Mouse (Mus musculus): Measurements from ENCODE around the gene Msl3. TPM values are rescaled to one million over a fixed set of nuclear protein-coding genes. Genes with fewer than 3 reads are reported as not detected.

Msl3 gene
- total RNA-seq (2014; rRNA removed) (13.6 and 22.7 TPM in 2 replicates), polyA plus RNA-seq (2015; fragmentation: Nextera tagmentation; extraction: Ambion mirVana) (15.0 and 15.4 TPM in 2 replicates)

DNA sequence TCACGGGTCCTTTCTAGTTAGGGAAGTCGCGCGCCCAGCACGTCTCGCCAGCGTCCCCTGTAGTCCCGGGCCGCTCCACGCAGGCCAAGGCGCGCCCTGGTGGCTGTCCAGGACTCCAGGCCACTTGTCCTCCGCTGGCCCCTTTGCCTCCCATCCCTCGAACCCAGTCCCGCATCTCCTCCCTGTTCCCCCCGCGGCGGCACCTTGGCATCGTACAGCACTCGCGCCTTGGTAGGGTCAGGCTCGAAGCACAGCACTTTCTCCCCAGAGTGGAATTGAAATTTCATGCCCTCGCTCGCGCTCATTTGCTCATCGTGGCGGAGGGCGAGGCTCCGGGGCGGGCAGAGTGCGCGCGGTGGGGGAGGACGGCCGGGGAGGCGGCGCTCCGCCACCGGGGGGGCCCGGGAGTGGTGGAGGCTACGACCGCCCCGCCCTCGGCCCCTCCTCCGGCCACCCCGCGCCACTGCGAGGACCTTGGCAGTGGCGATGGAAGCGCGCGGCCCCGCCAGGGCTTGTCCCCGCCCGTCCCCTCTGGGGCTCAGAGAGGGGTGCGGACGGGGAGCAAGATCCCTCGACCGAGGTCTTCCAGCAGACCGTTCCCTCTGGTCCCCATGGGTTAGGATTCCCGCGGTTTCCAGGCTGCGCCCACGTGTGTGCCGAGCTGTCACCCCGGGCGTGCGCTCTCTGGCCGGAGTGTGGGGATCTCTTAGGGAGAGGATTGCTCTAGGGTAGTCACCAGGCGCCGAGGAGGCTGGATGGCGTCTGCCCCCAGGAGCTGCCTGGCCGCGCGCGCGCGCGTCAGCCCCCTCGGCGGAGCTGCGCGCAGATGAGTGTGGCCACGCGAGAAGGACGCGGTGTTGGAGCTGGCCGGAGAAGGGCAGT is at the start of gene Msl3:
TSS of gene Msl3 (minus strand) at position 374 of the 882 bp plus-strand sequence.
- no peaks in the 10 kb centered on the region for H3K4me1 ChIP-seq (ENCODE audit: insufficient read depth, low read length)
- peak; percentile 83 for DNase-seq (ENCODE audit: low spot score)
- H3K9me3 ChIP-seq (ENCODE audit: low read length) = no peaks in the 10 kb centered on the region
- H3K4me3 ChIP-seq (ENCODE audit: low read length) = peak within 1 kb of the TSS; percentile 52
- 33% methylated on average over 85 of the region's 88 CpGs for WGBS
- no peaks in the 10 kb centered on the region for H3K27me3 ChIP-seq (ENCODE audit: insufficient read depth, low read length)
- H3K27ac ChIP-seq = peak within 1 kb of the TSS; percentile 91
- TF ChIP-seq CTCF (IDR thresholded peaks at IDR 0.05; ENCODE audit: low read depth) = peak; percentile 67
- H3K36me3 ChIP-seq (ENCODE audit: insufficient read depth, low read length) = no peaks in the 10 kb centered on the region
- peak within 1 kb of the TSS; percentile 81 for H3K4me2 ChIP-seq (ENCODE audit: low read depth, low read length)
- peak; percentile 91 for ATAC-seq
- H3K9ac ChIP-seq (replicated peaks; ENCODE audit: low read length) = peak within 1 kb of the TSS; percentile 66

DNA sequence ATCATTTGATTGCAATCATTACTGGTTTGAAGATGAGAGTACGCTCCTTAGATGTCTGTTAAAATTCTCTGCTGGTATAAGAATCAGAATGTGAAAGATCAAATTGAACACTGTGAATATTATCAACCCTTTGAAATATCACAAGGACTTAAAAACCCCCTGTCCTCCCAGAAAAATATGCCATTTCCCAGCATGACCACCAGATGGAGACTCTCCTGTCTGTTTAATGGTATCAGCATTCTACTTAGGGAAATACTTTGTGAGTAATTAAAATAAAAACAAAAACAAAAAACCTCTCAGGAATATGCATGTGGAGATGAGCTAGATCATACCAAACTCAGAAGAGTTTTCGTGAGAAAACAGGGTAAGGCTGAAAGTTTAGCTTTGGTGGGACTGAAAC is 44.3 kb upstream of the Msl3 start:
- no peak overlapping the region for H3K9ac ChIP-seq (replicated peaks; ENCODE audit: low read length)
- H3K36me3 ChIP-seq (ENCODE audit: insufficient read depth, low read length) = no peaks in the 10 kb centered on the region
- peak; percentile 53 for TF ChIP-seq CTCF (IDR thresholded peaks at IDR 0.05; ENCODE audit: low read depth)
- WGBS = 60% methylated on average over 2 of the region's 2 CpGs
- H3K4me1 ChIP-seq (ENCODE audit: insufficient read depth, low read length) = no peaks in the 10 kb centered on the region
- H3K4me2 ChIP-seq (ENCODE audit: low read depth, low read length) = no peak overlapping the region
- ATAC-seq (no peak), DNase-seq (ENCODE audit: low spot score) (peak; percentile 27)
- H3K4me3 ChIP-seq (ENCODE audit: low read length) = no peak overlapping the region
- H3K27me3 ChIP-seq (ENCODE audit: insufficient read depth, low read length) = no peaks in the 10 kb centered on the region
- H3K9me3 ChIP-seq (ENCODE audit: low read length) = no peaks in the 10 kb centered on the region
- H3K27ac ChIP-seq = no peak overlapping the region

DNA sequence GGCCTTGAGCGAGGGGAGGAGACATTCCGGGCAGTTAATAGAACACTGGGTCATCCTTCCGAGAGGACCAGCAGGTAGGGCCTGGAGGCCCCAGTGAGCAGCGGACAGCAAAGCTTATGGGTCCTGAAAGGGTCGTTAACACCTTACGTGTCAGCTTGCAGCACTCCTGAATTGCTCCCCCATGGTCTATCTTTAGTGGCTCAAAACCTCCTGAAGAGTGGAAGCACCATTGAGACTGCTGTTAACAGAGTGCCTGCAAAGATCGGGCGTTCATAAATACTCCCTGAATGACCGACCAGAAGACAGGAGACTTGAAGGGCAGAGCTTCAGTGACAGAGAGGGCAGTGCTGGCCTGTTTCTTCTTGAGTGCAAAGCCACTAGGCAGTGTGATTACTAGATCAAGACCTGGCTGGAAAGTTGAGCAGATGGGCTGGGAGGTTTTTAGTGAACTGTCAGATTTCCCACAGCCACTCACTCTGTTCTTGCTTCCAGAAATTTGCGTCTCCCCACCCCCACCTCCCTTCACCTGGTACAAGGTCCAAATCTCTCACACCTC is 787 bp upstream of the Msl3 start:
- Histone ChIP-seq H3K36me3 (ENCODE audit: insufficient read depth, low read length) (no peaks in the 10 kb centered on the region), H3K27me3 (ENCODE audit: insufficient read depth, low read length) (no peaks in the 10 kb centered on the region), H3K4me1 (ENCODE audit: insufficient read depth, low read length) (no peaks in the 10 kb centered on the region), H3K4me2 (ENCODE audit: low read depth, low read length) (peak overlapping the region; percentile 81), H3K9ac (replicated peaks; ENCODE audit: low read length) (peak overlapping the region; percentile 66), H3K27ac (peak overlapping the region; percentile 91), H3K9me3 (ENCODE audit: low read length) (no peaks in the 10 kb centered on the region), H3K4me3 (ENCODE audit: low read length) (peak overlapping the region; percentile 52)
- no peak for ATAC-seq
- peak; percentile 44 for DNase-seq (ENCODE audit: low spot score)
- no peak for TF ChIP-seq CTCF (IDR thresholded peaks at IDR 0.05; ENCODE audit: low read depth)
- 33% methylated on average over 10 of the region's 10 CpGs for WGBS

DNA sequence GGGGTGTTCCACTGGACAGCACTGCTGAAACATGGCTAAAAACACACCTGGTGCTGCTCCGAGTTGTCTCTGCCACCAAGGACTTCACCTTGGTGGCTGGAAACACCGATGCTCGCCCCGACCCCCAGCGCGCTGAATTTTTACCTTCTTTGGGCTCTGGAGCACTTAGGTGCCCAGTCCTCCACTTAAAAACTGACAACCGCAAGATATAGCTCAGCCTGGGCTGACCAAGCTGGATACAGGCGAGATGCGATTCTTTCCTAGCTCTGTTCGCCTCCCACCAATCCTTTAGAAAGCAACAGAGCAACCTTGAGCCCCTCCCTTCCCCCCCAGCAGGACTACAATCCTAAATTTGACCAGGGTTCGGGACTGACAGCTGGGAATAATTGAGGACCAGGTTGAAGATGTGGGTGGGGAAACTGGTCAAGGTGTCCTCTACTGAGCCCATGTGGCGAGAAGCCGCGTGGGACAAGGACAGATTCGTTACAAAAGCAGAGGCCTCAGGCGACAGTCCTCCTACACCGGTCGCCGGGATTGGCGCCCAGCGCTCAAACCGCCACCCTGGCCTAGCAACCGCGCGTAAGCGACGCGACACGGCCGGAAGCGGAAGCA is 679 bp downstream of the Msl3 start:
- TF ChIP-seq CTCF (IDR thresholded peaks at IDR 0.05; ENCODE audit: low read depth) = no peak
- H3K9ac ChIP-seq (replicated peaks; ENCODE audit: low read length) = peak overlapping the region; percentile 66
- H3K4me2 ChIP-seq (ENCODE audit: low read depth, low read length) = peak overlapping the region; percentile 81
- H3K4me3 ChIP-seq (ENCODE audit: low read length) = peak overlapping the region; percentile 52
- H3K27me3 ChIP-seq (ENCODE audit: insufficient read depth, low read length) = no peaks in the 10 kb centered on the region
- no peaks in the 10 kb centered on the region for H3K4me1 ChIP-seq (ENCODE audit: insufficient read depth, low read length)
- H3K36me3 ChIP-seq (ENCODE audit: insufficient read depth, low read length) = no peaks in the 10 kb centered on the region
- no peaks in the 10 kb centered on the region for H3K9me3 ChIP-seq (ENCODE audit: low read length)
- peak overlapping the region; percentile 91 for H3K27ac ChIP-seq
- ATAC-seq (peak; percentile 4), DNase-seq (ENCODE audit: low spot score) (peak; percentile 90)
- WGBS = 28% methylated on average over 31 of the region's 31 CpGs

DNA sequence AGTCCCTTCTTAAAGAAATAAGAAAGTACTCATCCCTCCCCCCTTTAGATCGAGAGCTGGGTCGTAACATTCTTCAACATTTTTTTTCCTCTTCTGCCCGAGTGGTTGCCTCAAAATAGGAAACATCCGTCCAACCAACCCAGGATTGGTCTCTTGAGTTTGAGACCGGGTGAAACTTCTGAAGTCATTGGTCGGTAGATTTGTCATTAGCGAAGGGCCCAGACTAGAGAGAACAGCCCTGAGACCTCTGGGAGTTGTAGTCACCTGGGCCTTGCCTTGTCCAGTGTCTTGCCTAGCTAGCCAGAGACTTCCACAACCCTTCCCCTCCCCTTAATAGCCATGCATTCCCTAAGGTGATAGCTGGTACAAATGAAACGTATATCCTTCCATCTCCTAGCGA is 1.3 kb downstream of the Msl3 start:
- Histone ChIP-seq H3K9me3 (ENCODE audit: low read length) (no peaks in the 10 kb centered on the region), H3K4me2 (ENCODE audit: low read depth, low read length) (peak overlapping the region; percentile 81), H3K27ac (no peak overlapping the region; the same call in 1 of the 2 replicates), H3K4me3 (ENCODE audit: low read length) (peak overlapping the region; percentile 52), H3K9ac (replicated peaks; ENCODE audit: low read length) (peak overlapping the region; percentile 66; the same call in 1 of the 2 replicates), H3K4me1 (ENCODE audit: insufficient read depth, low read length) (no peaks in the 10 kb centered on the region), H3K36me3 (ENCODE audit: insufficient read depth, low read length) (no peaks in the 10 kb centered on the region), H3K27me3 (ENCODE audit: insufficient read depth, low read length) (no peaks in the 10 kb centered on the region)
- peak; percentile 60 for ATAC-seq
- no peak for TF ChIP-seq CTCF (IDR thresholded peaks at IDR 0.05; ENCODE audit: low read depth)
- peak; percentile 82 for DNase-seq (ENCODE audit: low spot score)
- 25% methylated on average over 9 of the region's 9 CpGs for WGBS

DNA sequence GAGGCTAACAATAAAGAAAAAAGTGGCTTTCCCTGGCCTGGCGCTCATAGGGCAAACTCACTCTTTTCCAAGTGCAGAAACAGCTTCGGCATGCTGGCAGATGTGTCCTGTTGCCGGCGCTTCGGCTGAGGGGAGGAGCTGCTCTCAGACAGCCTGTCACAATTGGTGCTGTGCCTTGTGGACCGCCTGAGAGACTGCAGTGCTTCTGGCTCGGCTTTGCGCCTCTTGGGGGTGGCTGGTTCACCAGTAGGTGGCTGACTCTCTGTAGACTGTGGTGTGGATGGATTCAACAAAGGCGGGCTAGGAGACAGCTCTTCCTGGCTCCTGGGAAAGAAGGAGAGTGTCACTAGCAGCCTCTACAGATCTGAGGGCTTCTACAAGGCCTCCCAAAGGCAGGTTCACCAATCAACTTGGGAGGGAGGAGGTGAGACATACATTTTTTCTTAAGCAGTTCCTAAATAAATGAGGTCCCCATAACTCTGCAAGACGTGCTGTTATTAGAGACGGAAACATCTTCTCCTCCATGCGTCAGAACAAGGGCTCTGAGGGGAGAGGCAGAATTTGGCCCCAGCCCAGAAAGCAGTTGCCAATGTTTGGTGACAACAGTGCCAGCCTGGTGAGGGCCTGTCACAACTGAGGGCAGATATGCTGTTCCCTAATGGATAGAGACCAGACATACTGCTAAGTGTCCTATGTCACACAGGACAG is 9.6 kb downstream of the Msl3 start:
- ATAC-seq (no peak), DNase-seq (ENCODE audit: low spot score) (no peak)
- H3K4me3 ChIP-seq (ENCODE audit: low read length) = no peak overlapping the region
- no peak overlapping the region for H3K9ac ChIP-seq (replicated peaks; ENCODE audit: low read length)
- no peaks in the 10 kb centered on the region for H3K36me3 ChIP-seq (ENCODE audit: insufficient read depth, low read length)
- no peaks in the 10 kb centered on the region for H3K9me3 ChIP-seq (ENCODE audit: low read length)
- no peak for TF ChIP-seq CTCF (IDR thresholded peaks at IDR 0.05; ENCODE audit: low read depth)
- H3K4me2 ChIP-seq (ENCODE audit: low read depth, low read length) = no peak overlapping the region
- no peak overlapping the region for H3K27ac ChIP-seq
- 70% methylated on average over 12 of the region's 12 CpGs for WGBS
- H3K4me1 ChIP-seq (ENCODE audit: insufficient read depth, low read length) = no peaks in the 10 kb centered on the region
- H3K27me3 ChIP-seq (ENCODE audit: insufficient read depth, low read length) = no peaks in the 10 kb centered on the region
